Mouse (Mus musculus) E14TG2a.4 (cell line): ENCODE data around the gene Gm17349.

Experiments
- CTCF ChIP-seq: conservative IDR thresholded peaks from 2 replicates; pipeline ENCODE4 v1.5.1; 2014; ENCODE audit warnings: low read length
- POU5F1 ChIP-seq: IDR thresholded peaks from 2 replicates; pipeline ENCODE4 v1.6.1; 2014; ENCODE audit warnings: low read length, borderline replicate concordance

- TF ChIP-seq CTCF (no peak), POU5F1 (no peak)
Measured at GRCm38 (mm10) chr15:99715982-99716746, 10.9 kb upstream of the Gm17349 start.
